Mouse (Mus musculus) liver, embryonic 15.5 days (tissue): ENCODE results near the gene Mgrn1. TPM values are rescaled to one million over a fixed set of nuclear protein-coding genes. Genes with fewer than 3 reads are reported as not detected.

Experiments used
- ATAC-seq: fragments of 200-750 bp; cut with Nextera tagmentation; 2 replicates; pipeline ENCODE4 v1.8.0; 2017; ENCODE audit warnings: moderate number of reproducible peaks, mild to moderate bottlenecking, moderate library complexity; ENCODE audit not compliant: insufficient read depth
- H3K27ac ChIP-seq: fragments of 300-500 bp; sonication (generic); replicated peaks from 2 replicates; pipeline ENCODE4 v1.5.1; 2015; ENCODE audit warnings: mild to moderate bottlenecking, inconsistent platforms
- H3K27me3 ChIP-seq: fragments of 300-500 bp; sonication (generic); 2 replicates; pipeline ENCODE4 v1.6.1; 2015; ENCODE audit warnings: mild to moderate bottlenecking, inconsistent platforms
- H3K36me3 ChIP-seq: fragments of 300-500 bp; sonication (generic); replicated peaks from 2 replicates; pipeline ENCODE4 v1.6.1; 2015; ENCODE audit warnings: moderate library complexity, mild to moderate bottlenecking, inconsistent platforms
- H3K4me1 ChIP-seq: fragments of 300-500 bp; sonication (generic); replicated peaks from 2 replicates; pipeline ENCODE4 v1.6.1; 2015; ENCODE audit warnings: inconsistent platforms
- H3K4me2 ChIP-seq: fragments of 300-500 bp; sonication (generic); 2 replicates; pipeline ENCODE4 v1.6.1; 2015; ENCODE audit warnings: moderate library complexity, mild to moderate bottlenecking, inconsistent platforms
- H3K4me3 ChIP-seq: fragments of 300-500 bp; sonication (generic); replicated peaks from 2 replicates; pipeline ENCODE4 v1.5.1; 2015; ENCODE audit warnings: mild to moderate bottlenecking, inconsistent platforms
- H3K9ac ChIP-seq: fragments of 300-500 bp; sonication (generic); 2 replicates; pipeline ENCODE4 v1.6.1; 2015; ENCODE audit warnings: moderate library complexity, mild to moderate bottlenecking, inconsistent platforms
- H3K9me3 ChIP-seq: fragments of 300-500 bp; sonication (generic); replicated peaks from 2 replicates; pipeline ENCODE4 v1.6.1; 2016; ENCODE audit warnings: inconsistent platforms
- WGBS: fragments of 180-500 bp; shearing (Covaris S2); methylation state at CpG from one replicate; pipeline ENCODE4 v1.1.7; 2015; ENCODE audit warnings: mixed read lengths; ENCODE audit not compliant: insufficient replicate concordance; 5-methylcytosine and 5-hydroxymethylcytosine counted together
- polyA plus RNA-seq: library from polyadenylated mRNA; unstranded; fragments of >200 nt; fragmentation: Nextera tagmentation; extraction: Ambion mirVana; gene quantifications from 2 replicates; pipeline ENCODE4 v1.2.1, GENCODE M21; 2015

The Mgrn1 gene
- polyA plus RNA-seq, 1 experiment from 2014 or later = 25.4 TPM

GRCm38 (mm10) chr16:4862863-4863483 lies 23.1 kb upstream of the Mgrn1 start:
- Histone ChIP-seq H3K36me3 (no peaks in the 10 kb centered on the region), H3K27ac (no peak overlapping the region), H3K9me3 (no peaks in the 10 kb centered on the region), H3K27me3 (peaks cover 4% of the 10 kb centered on the region; the same call in 1 of the 2 replicates), H3K9ac (no peak overlapping the region), H3K4me1 (no peaks in the 10 kb centered on the region), H3K4me3 (no peak overlapping the region), H3K4me2 (no peak overlapping the region; the same call in 1 of the 2 replicates)
- ATAC-seq = peak; percentile 62
- WGBS = 23% methylated on average over 9 of the region's 9 CpGs

GRCm38 (mm10) chr16:4863742-4864141 lies 22.3 kb upstream of the Mgrn1 start:
- WGBS = 78% methylated on average over 8 of the region's 8 CpGs
- H3K9me3 ChIP-seq = no peaks in the 10 kb centered on the region
- ATAC-seq = no peak

GRCm38 (mm10) chr16:4866101-4866695 lies 19.9 kb upstream of the Mgrn1 start:
- 63% methylated on average over 7 of the region's 7 CpGs for WGBS
- Histone ChIP-seq H3K9ac (no peak overlapping the region), H3K36me3 (0 out of 2 replicates have a peak, but pooled peaks cover 2% of the 10 kb centered on the region), H3K27ac (no peak overlapping the region), H3K27me3 (peaks cover under 1% of the 10 kb centered on the region; the same call in 1 of the 2 replicates), H3K4me1 (no peaks in the 10 kb centered on the region), H3K9me3 (no peaks in the 10 kb centered on the region), H3K4me3 (no peak overlapping the region), H3K4me2 (no peak overlapping the region)
- no peak for ATAC-seq

More at GRCm38 (mm10) chr16:4863742-4864141, 22.3 kb upstream of the Mgrn1 start:
- H3K4me2 ChIP-seq = no peak overlapping the region
- H3K4me1 ChIP-seq = no peaks in the 10 kb centered on the region
- H3K4me3 ChIP-seq = no peak overlapping the region
- H3K9ac ChIP-seq = no peak overlapping the region
- H3K27ac ChIP-seq = no peak overlapping the region
- H3K36me3 ChIP-seq = no peaks in the 10 kb centered on the region
- peaks cover 4% of the 10 kb centered on the region; the same call in 1 of the 2 replicates for H3K27me3 ChIP-seq

- Histone ChIP-seq H3K4me2 (no peak overlapping the region), H3K9ac (no peak overlapping the region), H3K9me3 (no peaks in the 10 kb centered on the region), H3K36me3 (peaks cover 24% of the 10 kb centered on the region), H3K27me3 (no peaks in the 10 kb centered on the region), H3K4me1 (peaks cover 19% of the 10 kb centered on the region), H3K4me3 (no peak overlapping the region), H3K27ac (no peak overlapping the region)
- 79% methylated on average over 5 of the region's 5 CpGs for WGBS
- no peak for ATAC-seq
These were observed 15.6 kb upstream of the Mgrn1 start for GRCm38 (mm10) chr16:4870490-4870889.

GRCm38 (mm10) chr16:4871926-4872325 lies 14.1 kb upstream of the Mgrn1 start:
- no peak for ATAC-seq
- no peaks in the 10 kb centered on the region for H3K27me3 ChIP-seq
- peaks cover 33% of the 10 kb centered on the region for H3K4me1 ChIP-seq
- 80% methylated on average over 2 of the region's 2 CpGs for WGBS
- no peak overlapping the region for H3K4me3 ChIP-seq
- H3K9ac ChIP-seq = no peak overlapping the region
- H3K36me3 ChIP-seq = peaks cover 31% of the 10 kb centered on the region
- no peaks in the 10 kb centered on the region for H3K9me3 ChIP-seq
- H3K4me2 ChIP-seq = no peak overlapping the region
- no peak overlapping the region for H3K27ac ChIP-seq

- no peak overlapping the region for H3K9ac ChIP-seq
- peak overlapping the region; percentile 35 for H3K4me2 ChIP-seq
- WGBS = 43% methylated on average over 23 of the region's 23 CpGs
These were observed 10.6 kb upstream of the Mgrn1 start for GRCm38 (mm10) chr16:4875198-4876032.

GRCm38 (mm10) chr16:4876033-4876680 lies 9.9 kb upstream of the Mgrn1 start:
- Histone ChIP-seq H3K4me1 (peaks cover 61% of the 10 kb centered on the region), H3K36me3 (peaks cover 29% of the 10 kb centered on the region), H3K27ac (0 out of 2 replicates have a peak overlapping the region, but pooled peaks have one; percentile 6), H3K4me2 (peak overlapping the region; percentile 35), H3K9me3 (no peaks in the 10 kb centered on the region), H3K4me3 (no peak overlapping the region), H3K9ac (no peak overlapping the region), H3K27me3 (no peaks in the 10 kb centered on the region)
- 65% methylated on average over 8 of the region's 8 CpGs for WGBS
- no peak for ATAC-seq

More at GRCm38 (mm10) chr16:4875198-4876032, 10.6 kb upstream of the Mgrn1 start:
- Histone ChIP-seq H3K36me3 (peaks cover 29% of the 10 kb centered on the region), H3K27ac (0 out of 2 replicates have a peak overlapping the region, but pooled peaks have one; percentile 6), H3K27me3 (no peaks in the 10 kb centered on the region), H3K4me1 (peaks cover 55% of the 10 kb centered on the region), H3K9me3 (no peaks in the 10 kb centered on the region), H3K4me3 (no peak overlapping the region)
- no peak for ATAC-seq

- Histone ChIP-seq H3K27ac (peak overlapping the region; percentile 98; the same call in 1 of the 2 replicates), H3K4me2 (peak overlapping the region; percentile 92), H3K36me3 (peaks cover 29% of the 10 kb centered on the region), H3K27me3 (no peaks in the 10 kb centered on the region), H3K4me3 (no peak overlapping the region), H3K9me3 (no peaks in the 10 kb centered on the region), H3K4me1 (peaks cover 66% of the 10 kb centered on the region), H3K9ac (no peak overlapping the region)
- no peak for ATAC-seq
- 61% methylated on average over 4 of the region's 4 CpGs for WGBS
These were observed 8.9 kb upstream of the Mgrn1 start for GRCm38 (mm10) chr16:4877195-4877594.

GRCm38 (mm10) chr16:4877701-4878100 lies 8.3 kb upstream of the Mgrn1 start:
- Histone ChIP-seq H3K27ac (peak overlapping the region; percentile 98), H3K9ac (peak overlapping the region; percentile 85), H3K4me3 (peak overlapping the region; percentile 88), H3K9me3 (no peaks in the 10 kb centered on the region), H3K4me1 (peaks cover 69% of the 10 kb centered on the region), H3K36me3 (peaks cover 29% of the 10 kb centered on the region), H3K4me2 (peak overlapping the region; percentile 92), H3K27me3 (no peaks in the 10 kb centered on the region)
- no peak for ATAC-seq
- WGBS = 39% methylated on average over 3 of the region's 3 CpGs

GRCm38 (mm10) chr16:4878192-4878885 lies 7.7 kb upstream of the Mgrn1 start:
- Histone ChIP-seq H3K27me3 (no peaks in the 10 kb centered on the region), H3K36me3 (peaks cover 27% of the 10 kb centered on the region), H3K4me1 (peaks cover 67% of the 10 kb centered on the region), H3K4me2 (peak overlapping the region; percentile 92), H3K27ac (peak overlapping the region; percentile 98), H3K9ac (peak overlapping the region; percentile 85), H3K9me3 (no peaks in the 10 kb centered on the region), H3K4me3 (peak overlapping the region; percentile 88)
- 12% methylated on average over 5 of the region's 5 CpGs for WGBS
- no peak for ATAC-seq
